Mouse (Mus musculus) limb, embryonic 14.5 days (tissue): ENCODE results near the gene Rad54l2. TPM values are rescaled to one million over a fixed set of nuclear protein-coding genes. Genes with fewer than 3 reads are reported as not detected.

Source experiments
- ATAC-seq: fragments of 200-750 bp; cut with Nextera tagmentation; 2 replicates; pipeline ENCODE4 v1.8.0; 2017; ENCODE audit warnings: low read depth, moderate number of reproducible peaks, moderate TSS enrichment; ENCODE audit not compliant: low FRiP score
- DNase-seq: peaks from one replicate; pipeline ENCODE4 v3.0.0-alpha.2; 2015; ENCODE audit warnings: low spot score
- H3K27ac ChIP-seq: fragments of 300-500 bp; sonication (generic); replicated peaks from 2 replicates; pipeline ENCODE4 v1.5.1; 2014; ENCODE audit warnings: low read depth, mild to moderate bottlenecking, low read length, moderate library complexity, mixed read lengths
- H3K27me3 ChIP-seq: fragments of 300-500 bp; sonication (generic); 2 replicates; pipeline ENCODE4 v1.6.1; 2014; ENCODE audit warnings: low read length, mixed read lengths; ENCODE audit not compliant: control insufficient read depth, insufficient read depth
- H3K36me3 ChIP-seq: fragments of 300-500 bp; sonication (generic); 2 replicates; pipeline ENCODE4 v1.6.1; 2014; ENCODE audit warnings: mild to moderate bottlenecking, low read length, moderate library complexity, mixed read lengths; ENCODE audit not compliant: control insufficient read depth, insufficient read depth
- H3K4me1 ChIP-seq: fragments of 300-500 bp; sonication (generic); 2 replicates; pipeline ENCODE4 v1.6.1; 2014; ENCODE audit warnings: antibody characterized with exemption, low read length, mixed read lengths; ENCODE audit not compliant: control insufficient read depth, insufficient read depth
- H3K4me2 ChIP-seq: fragments of 300-500 bp; sonication (generic); replicated peaks from 2 replicates; pipeline ENCODE4 v1.6.1; 2014; ENCODE audit warnings: low read depth, mild to moderate bottlenecking, low read length, moderate library complexity; ENCODE audit not compliant: severe bottlenecking
- H3K4me3 ChIP-seq: fragments of 300-500 bp; sonication (generic); replicated peaks from 2 replicates; pipeline ENCODE4 v1.5.1; 2014; ENCODE audit warnings: low read length
- H3K9ac ChIP-seq: fragments of 300-500 bp; sonication (generic); 2 replicates; pipeline ENCODE4 v1.6.1; 2014; ENCODE audit warnings: mild to moderate bottlenecking, low read depth, low read length, moderate library complexity; ENCODE audit not compliant: severe bottlenecking
- H3K9me3 ChIP-seq: fragments of 300-500 bp; sonication (generic); 2 replicates; pipeline ENCODE4 v1.6.1; 2016; ENCODE audit warnings: low read length; ENCODE audit not compliant: control insufficient read depth
- POLR2A ChIP-seq: fragments of 200-500 bp; IDR thresholded peaks from 2 replicates; pipeline ENCODE4 v1.8.0; 2012; ENCODE audit warnings: inconsistent platforms, mild to moderate bottlenecking, moderate library complexity, borderline replicate concordance; ENCODE audit not compliant: insufficient read depth, insufficient read length; ENCODE audit errors: extremely low read depth
- WGBS: fragments of 180-500 bp; shearing (Covaris S2); extraction: QIAGEN DNeasy Blood & Tissue Kit; methylation state at CpG from one replicate; pipeline ENCODE4 v1.1.7; 2014; 5-methylcytosine and 5-hydroxymethylcytosine counted together
- polyA plus RNA-seq, 2 experiments: library from polyadenylated mRNA; depleted of rRNA in 1 of 2; stranded (reverse) in 1 of 2; unstranded in 1 of 2; fragments of >200 nt; fragmentation: Nextera tagmentation in 1 of 2; extraction: Ambion mirVana in 1 of 2; gene quantifications; 2 replicates each; pipeline versions ENCODE4 v1.2.1 to v1.2.3; 2012 to 2014

Rad54l2 gene
- 12.9 and 23.4 TPM in 2 replicates for polyA plus RNA-seq (2012; rRNA removed)
- 4.3 and 4.7 TPM in 2 replicates for polyA plus RNA-seq (2014; fragmentation: Nextera tagmentation; extraction: Ambion mirVana)

GRCm38 (mm10) chr9:106788812-106789321 is at the start of gene Rad54l2:
Gene Rad54l2 (minus strand): TSS chr9:106789194.
- peaks cover 11% of the 10 kb centered on the region for H3K4me1 ChIP-seq
- 0 out of 2 replicates have a peak, but pooled peaks have one; percentile 68 for TF ChIP-seq POLR2A
- ATAC-seq: peak; percentile 90
- peak within 1 kb of the TSS; percentile 100 for H3K4me3 ChIP-seq
- H3K27ac ChIP-seq: peak within 1 kb of the TSS; percentile 85
- no peaks in the 10 kb centered on the region for H3K9me3 ChIP-seq
- no peaks in the 10 kb centered on the region for H3K36me3 ChIP-seq
- under 1% methylated on average over 45 of the region's 49 CpGs for WGBS
- no peaks in the 10 kb centered on the region for H3K27me3 ChIP-seq
- DNase-seq: peak; percentile 79
- H3K9ac ChIP-seq: peak within 1 kb of the TSS; percentile 99
- peak within 1 kb of the TSS; percentile 89 for H3K4me2 ChIP-seq

- ATAC-seq (peak; percentile 85), DNase-seq (peak; percentile 92)
- H3K27ac ChIP-seq: peak overlapping the region; percentile 96
- no peaks in the 10 kb centered on the region for H3K36me3 ChIP-seq
- no peaks in the 10 kb centered on the region for H3K27me3 ChIP-seq
- TF ChIP-seq POLR2A: no peak
- 0 out of 2 replicates have a peak, but pooled peaks cover 3% of the 10 kb centered on the region for H3K4me1 ChIP-seq
- H3K9ac ChIP-seq: peak overlapping the region; percentile 93
- H3K4me3 ChIP-seq: peak overlapping the region; percentile 97
- 3% methylated on average over 32 of the region's 32 CpGs for WGBS
- no peaks in the 10 kb centered on the region for H3K9me3 ChIP-seq
- peak overlapping the region; percentile 53 for H3K4me2 ChIP-seq
Observed at GRCm38 (mm10) chr9:106822381-106823104, 33.5 kb upstream of the Rad54l2 start.

GRCm38 (mm10) chr9:106821618-106822380 is 32.8 kb upstream of the Rad54l2 start, which contains the start of gene Dcaf1:
Gene Dcaf1 (plus strand): TSS chr9:106821874.
- WGBS: 1% methylated on average over 46 of the region's 71 CpGs
- no peaks in the 10 kb centered on the region for H3K36me3 ChIP-seq
- peak within 1 kb of the TSS; percentile 93 for H3K9ac ChIP-seq
- 0 out of 2 replicates have a peak, but pooled peaks cover 3% of the 10 kb centered on the region for H3K4me1 ChIP-seq
- H3K9me3 ChIP-seq: no peaks in the 10 kb centered on the region
- TF ChIP-seq POLR2A: peak; percentile 34; the same call in 1 of the 2 replicates
- peak within 1 kb of the TSS; percentile 96 for H3K27ac ChIP-seq
- H3K27me3 ChIP-seq: no peaks in the 10 kb centered on the region
- ATAC-seq (peak; percentile 96), DNase-seq (peak; percentile 99)
- peak within 1 kb of the TSS; percentile 53 for H3K4me2 ChIP-seq
- peak within 1 kb of the TSS; percentile 97 for H3K4me3 ChIP-seq

- TF ChIP-seq POLR2A: no peak
- peak overlapping the region; percentile 48 for H3K4me2 ChIP-seq
- H3K4me3 ChIP-seq: peak overlapping the region; percentile 97
- H3K9ac ChIP-seq: peak overlapping the region; percentile 40; the same call in 1 of the 2 replicates
- H3K9me3 ChIP-seq: no peaks in the 10 kb centered on the region
- no peak for ATAC-seq
- WGBS: 51% methylated on average over 15 of the region's 15 CpGs
- DNase-seq: peak; percentile 9
- no peaks in the 10 kb centered on the region for H3K36me3 ChIP-seq
- H3K4me1 ChIP-seq: 0 out of 2 replicates have a peak, but pooled peaks cover 3% of the 10 kb centered on the region
- H3K27ac ChIP-seq: no peak overlapping the region
- no peaks in the 10 kb centered on the region for H3K27me3 ChIP-seq
Observed at GRCm38 (mm10) chr9:106821050-106821617, 32.1 kb upstream of the Rad54l2 start.
